Mouse (Mus musculus): ENCODE results near the gene Minos1. TPM values are rescaled to one million over a fixed set of nuclear protein-coding genes. Genes with fewer than 3 reads are reported as not detected.

The Minos1 gene
- total RNA-seq, 2 experiments from 2014 or later = 352 to 357 TPM

- DNase-seq (ENCODE audit: low spot score in 2 of 2) = no peak
Measured at GRCm38 (mm10) chr4:139100326-139100725, 30.6 kb downstream of the Minos1 start.

GRCm38 (mm10) chr4:139096201-139096600 lies 34.7 kb downstream of the Minos1 start:
- no peak for DNase-seq (ENCODE audit: low spot score in 2 of 2)

DNA sequence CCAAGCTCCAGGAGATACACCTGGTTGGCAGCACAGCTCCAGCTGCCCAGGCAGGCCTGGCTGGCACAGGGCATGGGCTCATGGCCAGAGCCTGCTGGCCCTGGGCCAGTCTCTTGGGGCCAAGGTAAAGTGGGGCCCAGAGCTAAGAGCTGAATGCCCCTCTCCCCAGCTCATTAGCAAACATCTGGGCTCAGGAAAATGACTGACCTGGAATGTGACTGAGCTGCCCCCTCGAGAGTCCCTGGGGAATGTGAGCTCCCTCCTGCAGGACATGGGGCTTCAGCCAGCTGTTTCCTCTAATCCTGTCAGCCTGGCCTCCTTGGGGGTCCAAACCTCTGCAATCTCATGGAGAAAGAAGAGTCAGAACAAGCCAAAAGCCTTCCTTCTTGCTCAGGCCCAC lies 35.5 kb downstream of the Minos1 start:
- no peak for DNase-seq (ENCODE audit: low spot score in 2 of 2)

- DNase-seq (ENCODE audit: low spot score in 2 of 2) = no peak
Measured at GRCm38 (mm10) chr4:139093196-139093530, 37.8 kb downstream of the Minos1 start.

GRCm38 (mm10) chr4:139092356-139093195 lies 38.3 kb downstream of the Minos1 start, which contains the start of gene Nbl1:
Nbl1 (minus strand) TSS chr4:139092993.
- DNase-seq (ENCODE audit: low spot score in 2 of 2) = peak in 1 of 2 experiments; percentile 36

GRCm38 (mm10) chr4:139091478-139092355 lies 39.2 kb downstream of the Minos1 start:
- DNase-seq (ENCODE audit: low spot score in 2 of 2) = no peak

DNA sequence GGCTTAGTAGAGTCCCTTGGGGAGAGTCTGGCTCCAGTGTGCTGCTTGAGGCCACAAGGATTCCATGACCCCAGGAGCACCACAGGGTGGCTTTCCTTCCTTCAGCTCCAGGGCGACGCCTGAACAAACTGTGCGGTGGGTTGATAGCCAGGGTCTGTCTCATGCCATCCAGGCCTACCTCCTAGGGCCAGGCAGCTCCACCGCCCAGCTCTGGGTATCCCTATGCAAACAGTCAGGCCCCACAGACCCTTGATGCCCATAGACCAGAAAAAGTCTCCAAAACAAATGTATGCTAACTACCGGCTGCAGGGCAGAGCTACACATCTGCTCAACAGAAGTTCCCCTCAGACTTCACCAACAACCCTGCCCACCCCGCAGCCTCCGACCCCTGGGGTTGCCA lies 39.8 kb downstream of the Minos1 start:
- DNase-seq (ENCODE audit: low spot score in 2 of 2) = no peak

- no peak for DNase-seq (ENCODE audit: low spot score in 2 of 2)
Measured at GRCm38 (mm10) chr4:139090303-139090940, 40.5 kb downstream of the Minos1 start.

DNA sequence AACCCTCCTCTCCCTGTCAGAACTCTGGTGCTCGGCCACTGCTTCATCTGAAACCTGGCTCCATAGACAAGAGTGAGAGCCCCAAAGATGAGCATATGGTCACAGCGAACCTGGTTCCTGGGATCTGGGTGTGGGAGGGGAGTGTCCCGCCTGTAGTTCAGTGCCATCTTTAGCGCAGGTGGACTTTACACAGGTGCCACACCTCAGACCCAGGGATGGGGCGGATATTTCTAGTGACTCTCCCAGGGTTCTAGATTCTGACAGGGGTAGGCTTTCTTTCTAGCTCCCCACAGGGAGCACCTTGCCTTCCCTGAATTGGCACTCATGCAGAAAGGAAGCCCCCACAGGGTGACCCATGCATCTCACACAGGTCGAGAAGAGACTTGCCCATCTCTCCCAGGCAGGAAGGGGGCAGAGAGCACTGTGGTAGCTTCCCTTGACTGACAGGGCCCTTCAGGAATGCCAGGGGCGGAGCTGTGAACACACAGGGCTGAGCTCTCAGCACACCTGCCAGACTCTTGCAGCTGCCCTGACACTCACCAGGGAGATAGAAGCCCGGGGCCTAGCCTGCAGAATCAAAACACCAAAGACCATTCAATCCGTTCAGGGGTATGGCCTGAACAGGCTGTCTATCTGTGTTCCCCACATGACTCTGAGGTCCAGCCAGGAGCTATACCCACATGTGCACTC lies 41.8 kb downstream of the Minos1 start:
- DNase-seq (ENCODE audit: low spot score in 2 of 2) = no peak

- DNase-seq (ENCODE audit: low spot score in 2 of 2) = no peak
Measured at GRCm38 (mm10) chr4:139086984-139087383, 43.9 kb downstream of the Minos1 start.

DNA sequence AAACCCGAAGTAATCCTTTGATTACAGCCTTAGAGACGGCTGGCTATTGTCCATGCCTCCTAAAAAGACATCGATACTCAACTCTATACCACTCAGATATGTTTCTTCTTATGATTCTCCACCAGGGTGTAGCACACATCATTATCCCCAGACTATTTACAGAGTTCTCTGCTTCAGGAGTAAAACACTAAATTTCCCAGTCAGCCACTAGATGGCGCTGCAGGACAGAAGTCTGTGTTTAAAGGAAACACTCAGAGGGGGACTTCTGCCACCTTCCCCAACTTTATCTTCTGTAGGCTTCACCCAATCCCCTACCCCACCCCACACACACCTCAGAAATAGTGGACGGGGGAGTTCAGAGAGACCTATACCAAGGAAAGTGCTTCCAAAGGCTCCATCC lies 44.9 kb downstream of the Minos1 start:
- DNase-seq (ENCODE audit: low spot score in 2 of 2) = peak; percentile 47 to 81

DNA sequence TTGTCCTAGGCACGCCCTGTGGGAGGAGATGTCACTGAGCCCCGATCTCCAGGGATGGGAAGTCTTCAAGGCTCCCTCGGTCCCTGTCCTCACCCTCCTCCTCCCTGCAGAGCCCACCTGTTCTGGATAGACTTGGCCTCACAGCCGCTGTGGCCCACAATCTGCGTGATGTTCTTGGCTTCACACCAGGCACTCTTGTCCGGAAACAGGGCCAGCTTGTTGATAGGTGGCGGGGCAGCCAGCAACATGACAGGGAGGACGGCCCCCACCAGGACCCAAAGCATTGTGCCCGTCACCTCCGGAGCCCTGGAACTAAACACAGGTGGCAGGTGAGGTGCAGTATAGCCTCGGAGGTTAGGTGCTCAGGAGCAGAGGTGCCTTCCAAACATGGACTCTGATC lies 45.6 kb downstream of the Minos1 start:
- DNase-seq (ENCODE audit: low spot score in 2 of 2) = no peak

- DNase-seq (ENCODE audit: low spot score in 2 of 2) = no peak
Measured at GRCm38 (mm10) chr4:139082790-139083564, 47.9 kb downstream of the Minos1 start.

- DNase-seq (ENCODE audit: low spot score in 2 of 2) = no peak
Measured at GRCm38 (mm10) chr4:139081270-139081931, 49.5 kb downstream of the Minos1 start.

- DNase-seq (ENCODE audit: low spot score in 2 of 2) = no peak
Measured at GRCm38 (mm10) chr4:139080259-139080658, 50.7 kb downstream of the Minos1 start.

DNA sequence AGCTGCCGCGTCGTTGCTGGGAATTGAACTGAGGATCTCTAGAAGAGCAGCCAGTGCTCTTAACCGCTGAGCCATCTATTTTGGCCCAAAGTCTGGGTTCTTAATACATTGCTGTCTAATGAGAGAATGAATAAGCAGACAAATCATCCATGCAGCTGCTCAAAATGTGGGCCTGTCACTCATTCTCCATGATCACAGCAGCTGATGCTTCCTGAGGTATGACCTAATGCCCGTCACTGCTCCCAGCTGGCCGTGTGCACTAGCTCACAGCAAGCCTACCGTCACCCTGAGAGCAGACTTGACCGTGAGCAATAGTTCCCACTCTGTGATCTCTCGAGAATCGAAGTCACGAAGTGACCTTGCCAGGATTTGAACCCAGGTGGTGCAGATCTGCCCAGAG lies 51.5 kb downstream of the Minos1 start:
- no peak for DNase-seq (ENCODE audit: low spot score in 2 of 2)

- no peak for DNase-seq (ENCODE audit: low spot score in 2 of 2)
Measured at GRCm38 (mm10) chr4:139078726-139079125, 52.2 kb downstream of the Minos1 start.

GRCm38 (mm10) chr4:139078313-139078712 lies 52.6 kb downstream of the Minos1 start:
- no peak for DNase-seq (ENCODE audit: low spot score in 2 of 2)

DNA sequence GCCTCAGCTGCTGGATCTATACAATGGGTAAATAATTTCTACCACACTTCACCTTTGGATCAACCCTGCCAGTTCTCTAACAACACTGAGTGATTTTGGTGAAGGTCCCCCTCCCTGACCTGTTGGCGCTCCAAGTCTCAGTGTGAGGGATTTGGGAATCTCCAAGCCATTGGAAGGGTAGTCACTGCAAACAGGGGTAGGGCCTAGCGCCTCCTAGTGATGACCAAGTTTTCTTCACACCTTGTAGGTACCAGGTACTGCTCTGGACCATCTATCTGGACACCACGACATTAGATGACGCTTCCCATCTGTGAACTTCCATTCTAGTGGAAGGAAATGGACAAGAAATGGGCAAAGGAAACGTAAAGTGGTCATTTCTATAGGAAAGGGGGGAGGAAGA lies 55.0 kb downstream of the Minos1 start:
- no peak for DNase-seq (ENCODE audit: low spot score in 2 of 2)
